Mouse (Mus musculus) stomach, postnatal 0 days (tissue): ENCODE results near the gene Ptges3. TPM values are rescaled to one million over a fixed set of nuclear protein-coding genes. Genes with fewer than 3 reads are reported as not detected.
A peak's percentile ranks its signal among the peaks of the same experiment; 100 is the strongest.

Experiments
- ATAC-seq: fragments of 200-750 bp; cut with Nextera tagmentation; 2 replicates; pipeline ENCODE4 v1.8.0; 2017; ENCODE audit not compliant: low FRiP score, low TSS enrichment
- DNase-seq: peaks from one replicate; pipeline ENCODE4 v3.0.0-alpha.2; 2016; ENCODE audit warnings: low spot score
- H3K27ac ChIP-seq: fragments of 300-500 bp; sonication (generic); replicated peaks from 2 replicates; pipeline ENCODE4 v1.5.1; 2014; ENCODE audit warnings: mild to moderate bottlenecking, control low read depth
- H3K27me3 ChIP-seq: fragments of 300-500 bp; sonication (generic); 2 replicates; pipeline ENCODE4 v1.6.1; 2014; ENCODE audit warnings: low read length; ENCODE audit not compliant: control insufficient read depth, insufficient read depth
- H3K36me3 ChIP-seq: fragments of 300-500 bp; sonication (generic); 2 replicates; pipeline ENCODE4 v1.6.1; 2014; ENCODE audit warnings: low read length, mixed read lengths; ENCODE audit not compliant: control insufficient read depth, insufficient read depth
- H3K4me1 ChIP-seq: fragments of 300-500 bp; sonication (generic); replicated peaks from 2 replicates; pipeline ENCODE4 v1.6.1; 2014; ENCODE audit warnings: antibody characterized with exemption; ENCODE audit not compliant: control insufficient read depth, insufficient read depth
- H3K4me2 ChIP-seq: fragments of 300-500 bp; sonication (generic); replicated peaks from 2 replicates; pipeline ENCODE4 v1.6.1; 2014; ENCODE audit warnings: low read depth, mild to moderate bottlenecking, control low read depth, moderate library complexity
- H3K4me3 ChIP-seq: fragments of 300-500 bp; sonication (generic); 2 replicates; pipeline ENCODE4 v1.5.1; 2014; ENCODE audit warnings: low read depth, low read length, control low read depth
- H3K9ac ChIP-seq: fragments of 300-500 bp; sonication (generic); 2 replicates; pipeline ENCODE4 v1.6.1; 2014; ENCODE audit warnings: mild to moderate bottlenecking, low read length, control low read depth, mixed read lengths
- H3K9me3 ChIP-seq: fragments of 300-500 bp; sonication (generic); 2 replicates; pipeline ENCODE4 v1.6.1; 2016; ENCODE audit warnings: low read length; ENCODE audit not compliant: control insufficient read depth
- CTCF ChIP-seq: IDR thresholded peaks from 2 replicates; pipeline ENCODE4 v1.5.1; 2016; ENCODE audit warnings: antibody characterized with exemption, low read depth, mild to moderate bottlenecking, moderate library complexity
- EP300 ChIP-seq: optimal IDR thresholded peaks from 2 replicates; pipeline ENCODE3; 2016; ENCODE audit warnings: antibody characterized with exemption
- WGBS: fragments of 180-500 bp; shearing (Covaris S2); extraction: QIAGEN DNeasy Blood & Tissue Kit; methylation state at CpG from one replicate; pipeline ENCODE4 v1.1.7; 2014; 5-methylcytosine and 5-hydroxymethylcytosine counted together
- polyA plus RNA-seq: library from polyadenylated mRNA; unstranded; fragments of >200 nt; fragmentation: Nextera tagmentation; extraction: Ambion mirVana; gene quantifications from 2 replicates; pipeline ENCODE4 v1.2.1, GENCODE M21; 2015

The Ptges3 gene
- polyA plus RNA-seq, 1 experiment from 2014 or later = 316 TPM

- WGBS = 80% methylated on average over 5 of the region's 5 CpGs
- Histone ChIP-seq H3K27ac (no peak overlapping the region), H3K4me3 (no peak overlapping the region), H3K4me2 (no peak overlapping the region), H3K27me3 (no peaks in the 10 kb centered on the region), H3K36me3 (peaks cover 35% of the 10 kb centered on the region), H3K9me3 (no peaks in the 10 kb centered on the region), H3K9ac (no peak overlapping the region), H3K4me1 (no peaks in the 10 kb centered on the region)
- TF ChIP-seq EP300 = no peak
- TF ChIP-seq CTCF = no peak
- no peak for ATAC-seq
- DNase-seq = no peak
Measured at GRCm38 (mm10) chr10:128088181-128088580, 29.4 kb downstream of the Ptges3 start.

- Histone ChIP-seq H3K27me3 (no peaks in the 10 kb centered on the region), H3K4me3 (no peak overlapping the region), H3K4me2 (no peak overlapping the region), H3K9me3 (no peaks in the 10 kb centered on the region), H3K36me3 (peaks cover 35% of the 10 kb centered on the region), H3K9ac (no peak overlapping the region), H3K4me1 (no peaks in the 10 kb centered on the region; the same call in 1 of the 2 replicates), H3K27ac (no peak overlapping the region)
- DNase-seq = no peak
- TF ChIP-seq EP300 (no peak), CTCF (no peak)
- WGBS = 53% methylated on average over 5 of the region's 5 CpGs
- no peak for ATAC-seq
Measured at GRCm38 (mm10) chr10:128089842-128090241, 31.1 kb downstream of the Ptges3 start.

- H3K9ac ChIP-seq = peak overlapping the region; percentile 89
- H3K27ac ChIP-seq = peak overlapping the region; percentile 97
- WGBS = 5% methylated on average over 14 of the region's 14 CpGs
Measured at GRCm38 (mm10) chr10:128090651-128091563, 32.2 kb downstream of the Ptges3 start.

DNA sequence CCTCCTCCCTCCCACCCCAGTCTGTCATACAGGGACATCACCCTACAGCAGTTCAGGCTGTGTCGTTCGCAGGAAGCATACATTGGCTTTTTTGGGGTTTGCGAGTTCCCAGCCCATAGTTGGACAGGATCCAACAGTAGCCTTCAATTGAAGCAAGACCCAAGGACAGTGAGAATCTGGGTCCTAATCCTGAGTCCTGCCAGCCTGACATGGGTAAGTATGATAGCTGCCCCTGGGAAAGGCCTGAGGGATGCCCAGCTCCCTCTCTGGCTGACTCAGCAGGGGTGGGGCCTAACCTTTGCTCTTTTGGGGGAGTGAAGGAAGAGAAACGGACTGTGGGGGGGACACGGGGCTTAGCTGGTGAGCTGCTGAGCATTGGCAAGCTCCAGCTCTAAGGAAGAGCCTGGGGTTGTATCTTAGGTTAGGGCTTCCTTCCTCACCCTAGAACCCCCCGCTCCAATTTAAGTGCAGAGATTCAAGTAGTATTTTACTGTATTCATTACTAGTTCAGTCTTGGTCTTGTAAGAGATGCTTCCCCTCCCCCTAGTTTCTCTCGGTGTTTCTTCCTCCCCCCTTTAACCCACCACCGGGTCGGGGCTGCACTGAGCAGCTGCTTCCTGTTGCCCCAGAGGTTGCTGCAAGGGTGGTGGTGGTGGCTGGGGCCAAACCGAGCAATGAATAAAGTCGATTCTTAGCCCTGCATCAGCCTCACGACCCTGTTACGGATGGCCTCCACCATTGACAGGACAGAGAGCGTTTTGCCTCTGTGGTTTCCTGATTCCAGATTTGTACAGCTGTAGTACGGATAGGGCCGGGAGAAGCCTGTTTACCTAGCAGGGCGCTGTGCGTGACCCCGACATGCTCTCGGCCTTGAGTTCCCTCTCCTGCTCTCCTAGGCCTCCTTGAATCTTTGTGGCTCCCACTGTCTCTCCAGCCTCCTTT is 33.1 kb downstream of the Ptges3 start, which contains the start of gene Baz2a:
Gene Baz2a, plus strand, starts transcription at position 14 of the 942 bp plus-strand sequence.
- Histone ChIP-seq H3K4me3 (peak within 1 kb of the TSS; percentile 85), H3K27me3 (no peaks in the 10 kb centered on the region), H3K36me3 (peaks cover 20% of the 10 kb centered on the region), H3K27ac (peak within 1 kb of the TSS; percentile 97), H3K4me2 (peak within 1 kb of the TSS; percentile 83), H3K9ac (peak within 1 kb of the TSS; percentile 89), H3K4me1 (no peaks in the 10 kb centered on the region; the same call in none of the 2 replicates), H3K9me3 (no peaks in the 10 kb centered on the region)
- WGBS = 1% methylated on average over 20 of the region's 20 CpGs
- TF ChIP-seq CTCF (no peak), EP300 (no peak)
- DNase-seq = peak; percentile 71
- peak; percentile 16 for ATAC-seq

More at GRCm38 (mm10) chr10:128090651-128091563, 32.2 kb downstream of the Ptges3 start:
- Histone ChIP-seq H3K4me1 (no peaks in the 10 kb centered on the region; the same call in none of the 2 replicates), H3K4me3 (peak overlapping the region; percentile 85), H3K36me3 (peaks cover 29% of the 10 kb centered on the region), H3K9me3 (no peaks in the 10 kb centered on the region), H3K4me2 (peak overlapping the region; percentile 83), H3K27me3 (no peaks in the 10 kb centered on the region)
- TF ChIP-seq EP300 = no peak
- TF ChIP-seq CTCF = peak; percentile 87
- peak; percentile 90 for DNase-seq
- peak; percentile 67 for ATAC-seq
